Mouse (Mus musculus): ENCODE results near the gene Hcn3.
"Not testable (repeated sequence)": the region's sequence is repeated elsewhere in the genome, so short reads cannot be mapped to it uniquely, and the experiment has no call there.

Gene Hcn3

GRCm38 (mm10) chr3:89181749-89182500 is 21.9 kb upstream of the Hcn3 start:
- no peak for DNase-seq (ENCODE audit: low read depth)

- DNase-seq (ENCODE audit: low read depth), result no peak
Observed at GRCm38 (mm10) chr3:89179056-89179455, 19.1 kb upstream of the Hcn3 start.

GRCm38 (mm10) chr3:89178107-89178385 is 18.1 kb upstream of the Hcn3 start:
- DNase-seq (ENCODE audit: low read depth), result no peak

- peak; percentile 97 for DNase-seq (ENCODE audit: low read depth)
Observed at GRCm38 (mm10) chr3:89177242-89178106, 17.5 kb upstream of the Hcn3 start, which contains the start of gene Scamp3. Gene Scamp3 (plus strand): TSS chr3:89177473.

- DNase-seq (ENCODE audit: low read depth), result no peak
Observed at GRCm38 (mm10) chr3:89176421-89176820, 16.4 kb upstream of the Hcn3 start.

- DNase-seq (ENCODE audit: low read depth), result no peak
Observed at GRCm38 (mm10) chr3:89175544-89175943, 15.5 kb upstream of the Hcn3 start.

GRCm38 (mm10) chr3:89174844-89175243 is 14.8 kb upstream of the Hcn3 start:
- DNase-seq (ENCODE audit: low read depth), result no peak

- DNase-seq (ENCODE audit: low read depth), result no peak
Observed at GRCm38 (mm10) chr3:89166945-89167344, 6.9 kb upstream of the Hcn3 start.

GRCm38 (mm10) chr3:89165268-89165870 is 5.4 kb upstream of the Hcn3 start:
- DNase-seq (ENCODE audit: low read depth), result peak; percentile 20

GRCm38 (mm10) chr3:89164506-89165267 is 4.7 kb upstream of the Hcn3 start, which contains the start of gene Clk2:
Gene Clk2 (plus strand): TSS chr3:89164795.
- peak; percentile 96 for DNase-seq (ENCODE audit: low read depth)

- DNase-seq (ENCODE audit: low read depth), result no peak
Observed at GRCm38 (mm10) chr3:89163643-89164245, 3.7 kb upstream of the Hcn3 start.

GRCm38 (mm10) chr3:89163123-89163522 is 3.1 kb upstream of the Hcn3 start:
- peak; percentile 88 for DNase-seq (ENCODE audit: low read depth)

- DNase-seq (ENCODE audit: low read depth), result no peak
Observed at GRCm38 (mm10) chr3:89161786-89162185, 1.8 kb upstream of the Hcn3 start.

- DNase-seq (ENCODE audit: low read depth), result not testable (repeated sequence)
Observed at GRCm38 (mm10) chr3:89161207-89161606, 1.2 kb upstream of the Hcn3 start.

- peak; percentile 72 for DNase-seq (ENCODE audit: low read depth)
Observed at GRCm38 (mm10) chr3:89159211-89159610, 785 bp downstream of the Hcn3 start.

- no peak for DNase-seq (ENCODE audit: low read depth)
Observed at GRCm38 (mm10) chr3:89158651-89159050, 1.3 kb downstream of the Hcn3 start.

- no peak for DNase-seq (ENCODE audit: low read depth)
Observed at GRCm38 (mm10) chr3:89156951-89157350, 3.0 kb downstream of the Hcn3 start.

GRCm38 (mm10) chr3:89152084-89152835 is 7.7 kb downstream of the Hcn3 start:
- no peak for DNase-seq (ENCODE audit: low read depth)

- DNase-seq (ENCODE audit: low read depth), result no peak
Observed at GRCm38 (mm10) chr3:89148567-89148966, 11.4 kb downstream of the Hcn3 start.

- no peak for DNase-seq (ENCODE audit: low read depth)
Observed at GRCm38 (mm10) chr3:89147979-89148311, 12.1 kb downstream of the Hcn3 start.

Measured in NIH3T3 (cell line).